Mouse (Mus musculus) hematopoietic stem cell, adult 5-6 weeks (primary cell): ENCODE data around the gene Ptov1. TPM values are rescaled to one million over a fixed set of nuclear protein-coding genes. Genes with fewer than 3 reads are reported as not detected.

Source experiments
- ATAC-seq, 2 experiments: fragments of 125-278 bp in 1 of 2; replicated peaks in 1 of 2; 2 replicates each; pipeline ENCODE4 v1.8.0; 2016 to 2017; ENCODE audit warnings: inconsistent platforms in 2 of 2, mild to moderate bottlenecking in 2 of 2, moderate number of reproducible peaks in 2 of 2, low read depth in 1 of 2, moderate TSS enrichment in 1 of 2; ENCODE audit not compliant: low FRiP score in 2 of 2, poor library complexity in 2 of 2, severe bottlenecking in 2 of 2, insufficient read depth in 1 of 2, low TSS enrichment in 1 of 2
- total RNA-seq: library from RNA; stranded (forward); fragments of 172-1452, 232-1000 nt; gene quantifications from 2 replicates; pipeline ENCODE4 v1.2.3, GENCODE M21; 2017

The Ptov1 gene
- total RNA-seq, 1 experiment from 2014 or later, result 54.1 TPM

- no peak for ATAC-seq
These were observed 36.8 kb downstream of the Ptov1 start for GRCm38 (mm10) chr7:44832763-44833162.

GRCm38 (mm10) chr7:44828706-44829105, 40.9 kb downstream of the Ptov1 start:
- no peak for ATAC-seq

GRCm38 (mm10) chr7:44826771-44827170, 42.8 kb downstream of the Ptov1 start:
- ATAC-seq, result no peak

DNA sequence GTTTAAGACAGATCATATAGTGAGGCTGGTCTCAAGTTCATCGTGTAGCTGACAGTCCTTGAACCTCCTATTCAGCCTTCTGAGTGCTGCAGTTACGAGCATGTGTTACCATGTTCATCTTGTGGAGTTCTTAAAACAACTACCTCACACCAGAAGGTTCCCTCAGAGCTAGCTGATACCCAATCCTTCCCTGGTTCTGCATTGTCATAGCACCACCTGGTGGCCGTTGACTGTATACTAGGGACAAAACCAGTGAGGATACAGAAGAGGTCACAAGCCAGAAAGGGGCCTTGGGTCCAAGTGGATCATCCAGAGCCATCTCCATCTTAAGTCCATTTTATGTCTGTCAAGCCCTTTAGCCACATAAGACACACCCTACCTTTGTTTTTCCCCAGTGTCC, 44.7 kb downstream of the Ptov1 start:
- ATAC-seq, result peak; percentile 66 to 84

DNA sequence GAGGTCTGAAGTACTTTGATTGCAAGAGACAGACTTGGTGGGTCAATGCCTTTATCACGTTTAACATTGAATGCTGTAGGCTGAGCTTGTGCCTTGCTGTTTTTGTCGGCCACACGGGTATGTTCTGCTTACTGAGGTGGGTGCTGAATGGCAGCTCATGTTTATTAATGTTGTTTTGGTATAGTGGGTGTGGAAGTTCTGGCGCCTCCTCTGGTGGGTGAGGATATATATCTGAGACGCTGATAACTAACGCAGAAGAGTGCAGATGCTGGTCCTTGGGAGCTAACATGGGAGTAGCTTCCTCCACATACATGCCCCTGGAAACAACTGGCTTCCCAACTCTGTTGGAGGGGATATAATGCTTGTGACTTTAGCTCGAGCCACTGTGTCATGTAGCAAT, 46.2 kb downstream of the Ptov1 start:
- no peak for ATAC-seq

GRCm38 (mm10) chr7:44821666-44822448, 47.7 kb downstream of the Ptov1 start:
- ATAC-seq, result 0 out of 4 replicates have a peak, but pooled peaks of 1 of the 2 experiments have one; percentile 31

GRCm38 (mm10) chr7:44820525-44820924, 49.1 kb downstream of the Ptov1 start:
- no peak for ATAC-seq

GRCm38 (mm10) chr7:44819863-44820262, 49.7 kb downstream of the Ptov1 start:
- ATAC-seq, result no peak

DNA sequence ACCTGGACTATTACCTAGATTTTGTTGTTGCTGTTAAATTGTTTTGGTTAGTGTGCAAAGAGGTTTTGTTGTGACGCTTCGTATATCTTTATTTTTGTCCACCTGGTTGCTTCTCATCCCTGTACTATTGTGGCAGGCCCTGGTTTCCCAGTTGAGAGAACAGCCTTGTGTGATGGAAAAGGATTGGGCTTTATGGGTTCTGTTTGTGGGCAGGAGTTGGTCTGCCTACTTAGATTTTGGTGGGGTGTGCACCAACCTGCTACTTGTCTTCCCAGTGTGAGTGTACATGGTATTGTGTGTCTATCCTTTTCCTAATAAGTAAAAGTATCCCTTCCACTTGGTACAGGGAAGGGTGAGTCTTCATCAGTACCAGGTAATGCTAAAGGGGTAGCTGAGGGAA, 50.2 kb downstream of the Ptov1 start:
- no peak for ATAC-seq

DNA sequence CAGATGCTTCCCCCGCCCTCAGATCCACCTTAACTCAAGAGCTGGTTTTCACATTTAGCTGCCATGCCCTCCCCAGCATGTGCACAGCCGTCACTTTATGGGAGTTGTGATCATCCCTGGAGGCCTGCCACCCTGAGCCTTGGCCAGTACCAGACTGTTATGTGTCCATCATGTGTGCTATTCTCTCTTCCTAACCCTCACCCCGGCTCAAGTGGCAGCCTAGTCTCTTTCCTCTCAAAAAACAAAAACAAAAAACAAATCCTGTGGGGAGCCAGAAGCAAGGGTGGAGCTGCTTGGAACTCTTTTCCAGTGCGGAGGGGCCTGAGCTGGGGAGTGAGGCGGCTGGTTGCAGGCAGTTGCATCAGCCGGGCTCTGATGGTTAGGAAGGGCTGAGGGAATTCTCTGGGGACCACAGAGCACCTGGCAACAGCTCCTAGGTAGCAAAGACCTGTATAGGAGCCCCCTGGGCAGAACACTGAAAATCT, 50.8 kb downstream of the Ptov1 start:
- ATAC-seq, result no peak

GRCm38 (mm10) chr7:44818164-44818563, 51.4 kb downstream of the Ptov1 start:
- no peak for ATAC-seq

DNA sequence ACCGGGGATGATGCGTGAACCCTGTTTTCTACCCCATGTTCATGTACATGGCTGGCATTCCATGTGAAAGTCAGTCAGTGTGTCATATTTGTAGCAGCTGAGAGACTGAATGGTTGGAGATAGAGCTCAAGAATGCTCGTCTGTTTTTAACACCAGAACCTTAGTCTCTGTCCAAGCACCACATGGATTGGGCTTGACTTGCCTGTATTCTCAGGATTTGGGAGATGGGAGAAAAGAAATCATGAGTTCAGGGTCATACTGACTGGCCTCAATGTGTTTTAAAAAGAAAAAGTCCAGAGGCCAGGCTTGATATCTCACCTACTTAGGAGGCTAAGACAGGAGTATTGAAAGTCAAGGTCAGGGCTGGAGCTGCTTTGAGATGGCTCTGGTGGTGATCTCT, 52.1 kb downstream of the Ptov1 start:
- no peak for ATAC-seq

- peak in 1 of 2 experiments; percentile 3; a peak in 1 of 4 replicates for ATAC-seq
These were observed 53.0 kb downstream of the Ptov1 start, which contains the start of gene Atf5 for GRCm38 (mm10) chr7:44816470-44817021. TSS of gene Atf5 (minus strand) at chr7:44816658.

DNA sequence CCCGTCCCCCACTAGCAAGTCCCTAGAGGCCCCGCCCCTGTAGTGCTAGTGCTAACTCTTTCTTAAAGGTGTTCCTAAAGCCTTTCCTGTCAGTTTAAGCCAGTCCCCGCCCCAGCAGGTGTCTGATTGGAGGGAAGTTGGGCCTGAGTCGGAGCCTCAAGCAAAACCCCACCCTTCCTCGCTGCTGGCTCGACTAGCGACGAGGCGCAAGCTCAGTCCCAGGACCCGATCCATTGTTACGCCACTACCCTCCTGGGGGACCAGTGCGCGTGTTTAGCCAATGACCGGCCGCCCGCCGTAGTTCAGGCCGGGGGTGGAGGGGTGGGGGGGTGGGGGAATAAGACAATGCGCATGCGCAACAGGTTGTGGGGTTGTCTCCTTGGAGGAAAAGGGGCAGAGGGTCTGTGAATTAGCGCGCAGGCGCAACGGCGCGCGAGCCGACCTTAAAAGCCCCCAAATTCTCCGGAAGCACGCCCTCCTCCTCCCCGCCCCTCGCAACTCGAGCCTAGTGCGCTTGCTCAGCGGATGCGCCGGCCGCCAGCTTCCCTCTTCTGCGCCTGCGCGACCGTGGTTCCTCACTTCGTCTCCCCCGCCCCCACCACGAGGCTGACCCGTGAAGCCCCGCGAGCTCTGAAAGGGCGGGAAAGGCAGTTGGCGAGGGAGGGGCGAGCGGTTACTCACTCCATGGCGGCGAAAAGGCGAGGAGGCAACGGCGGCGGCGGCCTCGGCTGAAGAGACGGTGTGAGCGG, 53.7 kb downstream of the Ptov1 start, which contains the start of the genes Nup62 and Il4i1:
Gene Nup62, plus strand, starts transcription at position 368 of the 749 bp plus-strand sequence.
Gene Il4i1, plus strand, starts transcription at position 667 of the 749 bp plus-strand sequence.
- ATAC-seq, result peak; percentile 91 to 96

DNA sequence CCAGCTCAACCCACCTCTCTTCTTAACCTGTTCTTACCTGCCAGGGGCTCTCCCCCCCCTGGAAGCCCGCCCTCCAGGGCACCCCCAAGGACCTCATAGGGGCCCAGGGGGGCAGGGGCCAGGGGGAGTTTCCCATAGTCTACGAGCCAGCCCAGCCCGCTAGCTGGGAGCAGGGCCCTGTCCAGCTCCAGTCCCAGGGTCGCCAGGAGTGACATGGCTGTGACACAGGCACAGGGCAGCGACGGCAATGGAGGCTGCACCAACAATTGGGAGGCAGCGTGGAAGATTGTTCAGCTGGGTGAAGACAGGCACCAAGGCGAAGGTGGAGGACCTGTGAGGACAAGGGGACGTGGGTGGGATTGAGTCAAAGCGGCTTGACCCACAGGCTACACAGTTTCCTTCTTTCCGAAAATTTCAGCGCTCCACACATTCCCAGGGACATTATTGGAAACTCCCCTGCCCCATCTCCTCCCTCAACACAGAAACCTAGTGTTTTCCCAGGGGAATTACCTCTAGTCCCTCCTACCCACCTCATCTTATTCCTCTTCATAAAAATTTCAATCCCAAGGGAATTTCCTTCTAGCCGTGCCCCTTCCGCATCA, 54.5 kb downstream of the Ptov1 start:
- ATAC-seq, result no peak

DNA sequence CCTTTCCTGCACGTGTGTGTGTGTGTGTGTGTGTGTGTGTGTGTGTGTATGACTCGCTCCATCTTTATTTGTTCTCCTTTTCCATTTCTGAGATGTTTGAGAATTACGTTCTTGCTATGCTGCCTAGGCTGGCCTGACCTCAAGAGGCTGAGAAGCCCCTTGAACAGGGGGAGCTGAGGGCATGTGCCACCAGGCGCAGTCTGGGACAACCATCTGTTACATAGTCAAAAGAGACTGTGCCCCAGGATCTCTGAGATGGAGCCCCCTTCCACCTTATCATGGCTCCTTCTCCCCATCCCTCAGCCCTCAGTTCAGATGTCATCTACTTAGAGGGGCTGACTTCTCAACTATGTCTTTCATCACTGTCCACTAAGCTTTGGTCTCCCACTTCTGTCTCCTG, 55.2 kb downstream of the Ptov1 start:
- no peak for ATAC-seq

- no peak for ATAC-seq
These were observed 55.6 kb downstream of the Ptov1 start for GRCm38 (mm10) chr7:44813985-44814384.
